Mouse (Mus musculus) forebrain, embryonic 15.5 days (tissue): ENCODE results near the gene Cacng2. TPM values are rescaled to one million over a fixed set of nuclear protein-coding genes. Genes with fewer than 3 reads are reported as not detected.

Experiments
- ATAC-seq: fragments of 200-750 bp; cut with Nextera tagmentation; replicated peaks from 2 replicates; pipeline ENCODE4 v1.8.0; 2017; ENCODE audit warnings: mild to moderate bottlenecking, moderate TSS enrichment, moderate library complexity
- H3K27ac ChIP-seq: fragments of 300-500 bp; sonication (generic); replicated peaks from 2 replicates; pipeline ENCODE4 v1.5.1; 2015; ENCODE audit warnings: mild to moderate bottlenecking, inconsistent platforms
- H3K27me3 ChIP-seq: fragments of 300-500 bp; sonication (generic); 2 replicates; pipeline ENCODE4 v1.6.1; 2015; ENCODE audit warnings: inconsistent platforms
- H3K36me3 ChIP-seq: fragments of 300-500 bp; sonication (generic); 2 replicates; pipeline ENCODE4 v1.6.1; 2015; ENCODE audit warnings: mild to moderate bottlenecking, inconsistent platforms
- H3K4me1 ChIP-seq: fragments of 300-500 bp; sonication (generic); 2 replicates; pipeline ENCODE4 v1.6.1; 2015; ENCODE audit warnings: inconsistent platforms
- H3K4me2 ChIP-seq: fragments of 300-500 bp; sonication (generic); replicated peaks from 2 replicates; pipeline ENCODE4 v1.6.1; 2015; ENCODE audit warnings: mild to moderate bottlenecking, inconsistent platforms
- H3K4me3 ChIP-seq: fragments of 300-500 bp; sonication (generic); 2 replicates; pipeline ENCODE4 v1.5.1; 2015; ENCODE audit warnings: mild to moderate bottlenecking, inconsistent platforms
- H3K9ac ChIP-seq: fragments of 300-500 bp; sonication (generic); replicated peaks from 2 replicates; pipeline ENCODE4 v1.6.1; 2015; ENCODE audit warnings: mild to moderate bottlenecking, inconsistent platforms
- H3K9me3 ChIP-seq: fragments of 300-500 bp; sonication (generic); 2 replicates; pipeline ENCODE4 v1.6.1; 2016; ENCODE audit warnings: inconsistent platforms
- WGBS: fragments of 180-500 bp; shearing (Covaris S2); methylation state at CpG from one replicate; pipeline ENCODE4 v1.1.7; 2015; ENCODE audit warnings: mixed read lengths; 5-methylcytosine and 5-hydroxymethylcytosine counted together
- polyA plus RNA-seq: library from polyadenylated mRNA; unstranded; fragments of >200 nt; fragmentation: Nextera tagmentation; extraction: Ambion mirVana; gene quantifications from 2 replicates; pipeline ENCODE4 v1.2.1, GENCODE M21; 2015

The Cacng2 gene
- polyA plus RNA-seq, 1 experiment from 2014 or later, result 7.6 TPM

DNA sequence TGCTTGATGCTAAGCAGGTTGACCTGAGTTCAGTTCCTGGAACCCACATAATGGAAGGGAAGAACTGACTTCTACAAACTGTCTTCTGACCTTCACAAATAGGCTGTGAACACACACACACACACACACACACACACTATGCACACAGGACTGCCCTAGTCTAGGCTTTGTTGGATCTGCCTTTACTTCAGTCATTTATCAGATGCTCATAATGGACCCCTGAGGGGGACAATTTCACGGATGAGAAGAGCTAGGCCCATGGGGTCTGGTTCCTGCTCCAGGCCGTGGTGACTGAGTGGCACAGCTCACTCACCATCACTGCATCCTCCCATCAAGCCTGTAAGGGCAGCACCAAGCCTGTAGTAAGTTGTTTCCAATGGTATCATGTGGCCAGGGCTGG lies 13.6 kb upstream of the Cacng2 start:
- no peak for ATAC-seq

GRCm38 (mm10) chr15:78119248-78119647 lies 580 bp downstream of the Cacng2 start:
- H3K9ac ChIP-seq, result peak overlapping the region; percentile 81
- H3K27me3 ChIP-seq, result no peaks in the 10 kb centered on the region
- peak overlapping the region; percentile 93 for H3K4me2 ChIP-seq
- H3K27ac ChIP-seq, result peak overlapping the region; percentile 73
- H3K4me1 ChIP-seq, result peaks cover 34% of the 10 kb centered on the region
- no peaks in the 10 kb centered on the region for H3K9me3 ChIP-seq
- H3K4me3 ChIP-seq, result peak overlapping the region; percentile 70
- WGBS, result 2% methylated on average over 38 of the region's 39 CpGs
- ATAC-seq, result peak; percentile 59
- H3K36me3 ChIP-seq, result no peaks in the 10 kb centered on the region

More for the DNA sequence above, 13.6 kb upstream of the Cacng2 start:
- Histone ChIP-seq H3K36me3 (no peaks in the 10 kb centered on the region), H3K4me1 (no peaks in the 10 kb centered on the region), H3K27ac (no peak overlapping the region), H3K27me3 (no peaks in the 10 kb centered on the region), H3K9me3 (no peaks in the 10 kb centered on the region), H3K4me2 (no peak overlapping the region), H3K9ac (no peak overlapping the region), H3K4me3 (no peak overlapping the region)
- WGBS, result 30% methylated on average over 2 of the region's 2 CpGs

GRCm38 (mm10) chr15:78118275-78118995 lies 1.4 kb downstream of the Cacng2 start:
- H3K27ac ChIP-seq, result no peak overlapping the region
- peak overlapping the region; percentile 81; the same call in 1 of the 2 replicates for H3K9ac ChIP-seq
- no peaks in the 10 kb centered on the region for H3K9me3 ChIP-seq
- WGBS, result 59% methylated on average over 15 of the region's 18 CpGs
- peak overlapping the region; percentile 70 for H3K4me3 ChIP-seq
- peak overlapping the region; percentile 93 for H3K4me2 ChIP-seq
- ATAC-seq, result no peak
- H3K36me3 ChIP-seq, result no peaks in the 10 kb centered on the region
- H3K4me1 ChIP-seq, result peaks cover 34% of the 10 kb centered on the region
- H3K27me3 ChIP-seq, result no peaks in the 10 kb centered on the region

- ATAC-seq, result no peak
- H3K27me3 ChIP-seq, result no peaks in the 10 kb centered on the region
- H3K4me3 ChIP-seq, result peak overlapping the region; percentile 70
- H3K9me3 ChIP-seq, result no peaks in the 10 kb centered on the region
- no peak overlapping the region for H3K9ac ChIP-seq
- peak overlapping the region; percentile 93 for H3K4me2 ChIP-seq
- H3K36me3 ChIP-seq, result no peaks in the 10 kb centered on the region
- 0 out of 2 replicates have a peak overlapping the region, but pooled peaks have one; percentile 55 for H3K27ac ChIP-seq
- WGBS, result 82% methylated on average over 16 of the region's 16 CpGs
- peaks cover 34% of the 10 kb centered on the region for H3K4me1 ChIP-seq
These were observed 2.1 kb downstream of the Cacng2 start for GRCm38 (mm10) chr15:78117731-78118130.

DNA sequence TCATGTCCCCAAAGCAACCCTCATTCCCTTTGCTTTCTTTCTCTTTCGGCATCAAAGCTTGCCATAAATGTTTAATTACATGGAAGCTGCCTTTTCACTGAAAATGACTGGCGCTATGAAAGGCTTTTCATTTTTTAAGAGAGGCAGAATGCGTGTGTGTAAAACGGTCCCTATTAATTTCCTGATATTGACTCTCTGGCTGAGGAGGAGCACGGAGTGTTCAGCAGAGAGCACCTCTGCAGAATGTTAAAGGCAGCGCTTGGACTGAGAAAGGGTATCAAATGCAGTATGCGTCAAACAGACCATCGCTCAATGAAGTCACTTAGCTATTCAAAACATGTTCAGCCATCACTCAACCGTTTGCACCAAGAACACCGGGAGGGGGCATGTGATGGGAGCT lies 2.9 kb downstream of the Cacng2 start:
- H3K27me3 ChIP-seq, result no peaks in the 10 kb centered on the region
- H3K4me1 ChIP-seq, result peaks cover 34% of the 10 kb centered on the region
- 35% methylated on average over 10 of the region's 10 CpGs for WGBS
- no peaks in the 10 kb centered on the region for H3K36me3 ChIP-seq
- peak overlapping the region; percentile 20; the same call in 1 of the 2 replicates for H3K9ac ChIP-seq
- no peak for ATAC-seq
- peak overlapping the region; percentile 55 for H3K27ac ChIP-seq
- H3K4me2 ChIP-seq, result peak overlapping the region; percentile 93
- peak overlapping the region; percentile 70 for H3K4me3 ChIP-seq
- no peaks in the 10 kb centered on the region for H3K9me3 ChIP-seq

GRCm38 (mm10) chr15:78116244-78116643 lies 3.6 kb downstream of the Cacng2 start:
- H3K9ac ChIP-seq, result no peak overlapping the region

DNA sequence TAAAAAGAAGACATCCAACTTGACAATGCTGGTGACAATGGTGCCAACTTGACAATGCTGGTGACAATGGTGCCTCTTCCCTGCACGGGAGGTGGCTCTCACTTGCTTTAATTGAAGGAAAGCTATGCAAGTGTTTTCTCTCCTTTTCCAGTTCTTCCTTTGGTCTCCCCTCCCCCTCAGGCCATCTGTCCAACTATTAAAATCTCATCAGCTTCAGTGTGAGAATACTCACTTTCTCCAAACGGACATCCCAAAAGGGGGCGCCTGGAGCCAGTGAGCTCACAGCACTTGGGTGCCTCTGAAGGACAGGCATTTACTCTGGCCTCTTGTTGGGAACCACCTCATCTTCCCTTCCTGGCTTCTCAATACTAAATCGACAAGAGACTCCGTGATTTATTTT lies 20.3 kb downstream of the Cacng2 start:
- H3K27ac ChIP-seq, result no peak overlapping the region
- H3K9ac ChIP-seq, result no peak overlapping the region
- no peak for ATAC-seq
- peaks cover 11% of the 10 kb centered on the region for H3K4me1 ChIP-seq
- H3K36me3 ChIP-seq, result no peaks in the 10 kb centered on the region
- H3K9me3 ChIP-seq, result no peaks in the 10 kb centered on the region
- H3K4me2 ChIP-seq, result no peak overlapping the region
- WGBS, result 50% methylated on average over 5 of the region's 5 CpGs
- H3K4me3 ChIP-seq, result no peak overlapping the region
- H3K27me3 ChIP-seq, result no peaks in the 10 kb centered on the region

More at GRCm38 (mm10) chr15:78116244-78116643, 3.6 kb downstream of the Cacng2 start:
- Histone ChIP-seq H3K27ac (peak overlapping the region; percentile 55), H3K4me1 (peaks cover 34% of the 10 kb centered on the region), H3K27me3 (no peaks in the 10 kb centered on the region), H3K9me3 (no peaks in the 10 kb centered on the region), H3K36me3 (no peaks in the 10 kb centered on the region), H3K4me2 (peak overlapping the region; percentile 93), H3K4me3 (peak overlapping the region; percentile 70)
- WGBS, result 55% methylated on average over 10 of the region's 10 CpGs
- no peak for ATAC-seq

- H3K4me1 ChIP-seq, result peaks cover 11% of the 10 kb centered on the region
- H3K36me3 ChIP-seq, result no peaks in the 10 kb centered on the region
- WGBS, result 86% methylated on average over 16 of the region's 16 CpGs
- H3K27me3 ChIP-seq, result no peaks in the 10 kb centered on the region
- no peak overlapping the region for H3K4me2 ChIP-seq
- H3K9me3 ChIP-seq, result no peaks in the 10 kb centered on the region
- no peak overlapping the region for H3K27ac ChIP-seq
- no peak overlapping the region for H3K9ac ChIP-seq
- ATAC-seq, result no peak
- no peak overlapping the region for H3K4me3 ChIP-seq
These were observed 23.8 kb downstream of the Cacng2 start for GRCm38 (mm10) chr15:78096004-78096403.

- ATAC-seq, result no peak
- H3K9me3 ChIP-seq, result no peaks in the 10 kb centered on the region
These were observed 26.2 kb downstream of the Cacng2 start for GRCm38 (mm10) chr15:78093597-78093996.

DNA sequence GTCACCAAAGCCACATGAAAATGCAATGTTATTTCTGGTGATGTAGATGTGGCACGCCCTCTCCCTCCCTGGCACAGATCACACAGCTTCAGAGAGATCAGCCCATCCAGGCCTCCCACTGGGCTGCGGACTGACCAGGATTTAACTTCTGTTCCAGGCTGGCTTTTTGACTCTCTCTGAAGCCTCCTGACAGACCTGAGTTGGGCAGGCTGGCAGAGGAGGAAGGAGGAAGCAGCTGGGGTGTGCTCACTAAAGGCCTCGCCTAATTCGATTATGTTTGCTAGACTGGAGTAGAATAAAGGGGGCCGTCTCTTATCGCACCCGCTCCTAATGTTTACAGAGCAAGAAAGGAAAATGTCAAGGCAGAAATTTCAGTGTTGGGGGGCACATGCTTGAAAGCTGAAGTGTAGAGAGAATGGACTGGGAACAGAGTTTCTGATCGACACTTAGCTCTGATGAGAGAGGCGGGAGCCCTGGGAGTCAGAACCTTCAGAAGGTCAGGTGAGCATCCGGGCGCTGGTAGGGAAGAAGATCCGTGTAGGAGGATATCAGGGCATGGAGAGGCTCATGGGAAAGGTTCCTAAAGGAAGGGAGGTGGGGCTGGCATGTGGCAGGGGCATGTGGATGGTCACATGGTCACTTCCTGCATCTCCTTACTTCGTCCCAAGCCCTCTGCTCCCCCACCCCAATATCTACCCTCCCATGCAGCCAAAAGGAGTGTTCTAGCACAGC lies 36.8 kb downstream of the Cacng2 start:
- no peak for ATAC-seq
- Histone ChIP-seq H3K27ac (no peak overlapping the region), H3K4me3 (no peak overlapping the region), H3K4me1 (peaks cover 23% of the 10 kb centered on the region), H3K4me2 (no peak overlapping the region), H3K36me3 (no peaks in the 10 kb centered on the region), H3K9ac (no peak overlapping the region), H3K27me3 (no peaks in the 10 kb centered on the region), H3K9me3 (no peaks in the 10 kb centered on the region)
- WGBS, result 19% methylated on average over 13 of the region's 13 CpGs

More at GRCm38 (mm10) chr15:78093597-78093996, 26.2 kb downstream of the Cacng2 start:
- WGBS, result 77% methylated on average over 5 of the region's 5 CpGs
- Histone ChIP-seq H3K9ac (no peak overlapping the region), H3K4me1 (peaks cover 7% of the 10 kb centered on the region), H3K4me3 (no peak overlapping the region), H3K36me3 (no peaks in the 10 kb centered on the region), H3K27me3 (no peaks in the 10 kb centered on the region), H3K27ac (no peak overlapping the region), H3K4me2 (no peak overlapping the region)

DNA sequence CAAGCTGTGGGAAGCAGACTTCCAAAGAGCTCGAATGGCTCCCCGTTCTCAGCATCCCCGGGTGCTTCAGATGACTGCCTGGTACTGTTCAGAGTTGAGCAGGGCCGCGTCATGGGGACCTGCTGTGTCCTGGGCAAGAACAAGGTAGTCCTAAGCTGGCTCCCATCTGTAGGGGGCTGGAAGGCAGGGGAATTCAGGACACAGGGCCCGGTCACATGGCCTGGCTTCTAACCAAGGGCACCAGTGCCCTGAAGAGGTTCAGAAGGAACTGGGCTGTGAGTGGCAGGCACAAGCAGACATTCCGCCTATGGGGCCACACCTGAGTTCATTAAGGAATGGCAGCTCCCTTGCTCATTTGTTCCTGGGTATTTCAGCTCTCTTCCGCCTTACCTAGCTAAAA lies 37.7 kb downstream of the Cacng2 start:
- Histone ChIP-seq H3K9me3 (no peaks in the 10 kb centered on the region), H3K4me3 (no peak overlapping the region), H3K27ac (no peak overlapping the region), H3K9ac (no peak overlapping the region), H3K27me3 (no peaks in the 10 kb centered on the region), H3K4me1 (peaks cover 23% of the 10 kb centered on the region), H3K4me2 (no peak overlapping the region), H3K36me3 (no peaks in the 10 kb centered on the region)
- no peak for ATAC-seq
- WGBS, result 59% methylated on average over 8 of the region's 8 CpGs

- WGBS, result 69% methylated on average over 7 of the region's 7 CpGs
- no peak for ATAC-seq
These were observed 38.4 kb downstream of the Cacng2 start for GRCm38 (mm10) chr15:78081384-78081783.

More at GRCm38 (mm10) chr15:78081384-78081783, 38.4 kb downstream of the Cacng2 start:
- H3K9ac ChIP-seq, result no peak overlapping the region
- H3K36me3 ChIP-seq, result no peaks in the 10 kb centered on the region
- H3K9me3 ChIP-seq, result no peaks in the 10 kb centered on the region
- no peak overlapping the region for H3K4me3 ChIP-seq
- no peaks in the 10 kb centered on the region for H3K27me3 ChIP-seq
- H3K27ac ChIP-seq, result no peak overlapping the region
- no peak overlapping the region for H3K4me2 ChIP-seq
- H3K4me1 ChIP-seq, result peaks cover 23% of the 10 kb centered on the region
